Mouse (Mus musculus): ENCODE data around the gene Dpp6. TPM values are rescaled to one million over a fixed set of nuclear protein-coding genes. Genes with fewer than 3 reads are reported as not detected.

Dpp6 gene
- polyA plus RNA-seq, 1 experiment from 2014 or later, result not detected

- no peaks in the 10 kb centered on the region for H3K79me2 ChIP-seq (ENCODE audit: inconsistent target)
- H3K36me3 ChIP-seq (ENCODE audit: inconsistent target), result no peaks in the 10 kb centered on the region
- H3K4me3 ChIP-seq (ENCODE audit: inconsistent target), result no peak overlapping the region
- 100% methylated on average over 1 of the region's 1 CpGs for WGBS (ENCODE audit: missing documents)
- H3K27ac ChIP-seq, result no peak overlapping the region
Observed at GRCm38 (mm10) chr5:27343626-27344025, 526.6 kb downstream of the Dpp6 start.

DNA sequence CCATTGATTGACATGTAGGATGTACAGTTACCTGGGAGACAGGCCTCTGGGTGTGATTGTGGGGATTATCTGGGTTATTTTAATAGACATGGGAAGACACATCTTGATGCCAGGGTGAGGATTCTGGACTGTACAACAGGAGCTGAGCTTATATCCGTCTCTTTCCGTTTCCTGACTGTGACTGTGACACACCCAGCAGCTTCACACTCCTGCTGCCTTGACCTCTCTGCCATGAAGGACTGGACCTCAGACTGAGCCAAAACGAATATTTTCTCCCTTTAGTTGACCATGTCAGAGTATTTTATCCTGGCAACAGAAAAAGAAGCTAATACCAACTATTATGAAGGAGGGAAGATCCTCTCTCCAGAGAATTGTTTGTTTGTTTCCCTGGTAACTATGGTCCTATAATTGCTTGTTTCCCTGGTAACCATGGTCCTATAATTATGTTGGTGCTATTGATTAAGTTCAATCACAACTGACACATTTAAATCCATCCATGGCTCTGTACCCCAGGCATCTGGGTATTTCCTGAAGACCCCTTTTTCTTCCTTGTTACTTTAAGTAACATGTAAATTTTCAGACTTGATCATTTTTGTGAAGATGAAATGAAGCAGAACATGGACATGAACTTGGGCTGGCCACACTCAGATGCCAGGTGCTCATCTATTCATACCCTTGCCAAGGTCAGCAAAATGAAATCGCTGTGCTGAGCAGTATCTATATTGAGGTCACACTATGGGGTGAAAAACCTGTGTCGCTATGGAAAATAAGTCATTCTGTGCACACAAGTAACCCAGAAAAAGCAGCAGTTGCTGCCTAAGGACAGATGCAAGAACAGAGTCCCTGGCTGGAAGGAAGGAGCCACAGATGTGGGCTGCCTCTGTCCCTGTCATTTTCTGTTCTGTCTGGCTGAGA lies 531.4 kb downstream of the Dpp6 start:
- Histone ChIP-seq H3K27ac (no peak overlapping the region), H3K4me3 (ENCODE audit: inconsistent target) (no peak overlapping the region), H3K36me3 (ENCODE audit: inconsistent target) (no peaks in the 10 kb centered on the region), H3K79me2 (ENCODE audit: inconsistent target) (no peaks in the 10 kb centered on the region)
- WGBS (ENCODE audit: missing documents), result 81% methylated on average over 5 of the region's 5 CpGs

DNA sequence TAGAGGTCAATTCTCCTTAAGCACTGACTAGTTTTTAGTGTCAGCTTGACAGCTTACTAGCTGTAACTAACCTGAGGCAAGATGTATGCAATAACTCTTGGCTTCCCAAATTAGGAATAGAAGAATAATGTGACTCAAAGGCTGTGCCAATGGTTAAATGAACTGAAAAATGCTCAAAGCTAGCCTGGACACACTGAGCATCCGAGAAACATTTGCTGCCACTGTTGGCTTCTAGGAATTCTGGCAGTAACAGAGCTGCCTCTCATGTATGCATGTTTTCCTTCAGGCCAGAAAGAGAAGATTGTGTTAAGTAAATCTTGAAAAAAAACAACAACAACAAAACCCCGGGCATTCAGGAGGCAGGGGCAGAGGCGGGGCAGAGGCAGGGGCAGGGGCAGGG lies 540.6 kb downstream of the Dpp6 start:
- no peaks in the 10 kb centered on the region for H3K36me3 ChIP-seq (ENCODE audit: inconsistent target)
- 67% methylated on average over 2 of the region's 3 CpGs for WGBS (ENCODE audit: missing documents)
- no peak overlapping the region for H3K4me3 ChIP-seq (ENCODE audit: inconsistent target)
- no peaks in the 10 kb centered on the region for H3K79me2 ChIP-seq (ENCODE audit: inconsistent target)
- H3K27ac ChIP-seq, result no peak overlapping the region

GRCm38 (mm10) chr5:27365946-27366345 lies 548.9 kb downstream of the Dpp6 start:
- Histone ChIP-seq H3K27ac (no peak overlapping the region), H3K79me2 (ENCODE audit: inconsistent target) (no peaks in the 10 kb centered on the region), H3K36me3 (ENCODE audit: inconsistent target) (no peaks in the 10 kb centered on the region), H3K4me3 (ENCODE audit: inconsistent target) (no peak overlapping the region)
- WGBS (ENCODE audit: missing documents), result 63% methylated on average over 2 of the region's 2 CpGs

DNA sequence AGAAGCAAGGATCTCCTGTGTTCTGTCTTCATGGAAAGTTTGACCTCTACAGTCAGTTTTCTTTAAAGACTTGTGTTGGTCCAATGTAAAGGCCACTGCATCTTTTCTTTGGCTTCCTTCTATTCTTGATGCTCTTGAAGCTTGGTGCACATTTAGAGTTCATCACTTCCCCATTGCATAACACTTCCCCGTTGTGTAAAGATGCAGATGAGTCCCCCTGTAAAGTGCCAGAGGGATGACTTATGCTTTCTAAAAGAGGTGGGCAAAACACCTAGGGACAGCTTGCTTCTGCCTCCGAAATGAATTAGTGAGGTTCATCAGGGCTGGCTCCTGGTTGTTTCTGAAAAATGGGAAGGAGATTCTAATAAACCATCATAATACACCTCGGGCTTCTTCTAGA lies 553.8 kb downstream of the Dpp6 start:
- no peaks in the 10 kb centered on the region for H3K79me2 ChIP-seq (ENCODE audit: inconsistent target)
- WGBS (ENCODE audit: missing documents), result 64% methylated on average over 3 of the region's 3 CpGs
- H3K4me3 ChIP-seq (ENCODE audit: inconsistent target), result no peak overlapping the region
- H3K36me3 ChIP-seq (ENCODE audit: inconsistent target), result no peaks in the 10 kb centered on the region
- no peak overlapping the region for H3K27ac ChIP-seq

- no peak overlapping the region for H3K27ac ChIP-seq
- H3K79me2 ChIP-seq (ENCODE audit: inconsistent target), result no peaks in the 10 kb centered on the region
- no peaks in the 10 kb centered on the region for H3K36me3 ChIP-seq (ENCODE audit: inconsistent target)
- WGBS (ENCODE audit: missing documents), result 88% methylated on average over 1 of the region's 1 CpGs
- no peak overlapping the region for H3K4me3 ChIP-seq (ENCODE audit: inconsistent target)
Observed at GRCm38 (mm10) chr5:27373931-27374330, 556.9 kb downstream of the Dpp6 start.

DNA sequence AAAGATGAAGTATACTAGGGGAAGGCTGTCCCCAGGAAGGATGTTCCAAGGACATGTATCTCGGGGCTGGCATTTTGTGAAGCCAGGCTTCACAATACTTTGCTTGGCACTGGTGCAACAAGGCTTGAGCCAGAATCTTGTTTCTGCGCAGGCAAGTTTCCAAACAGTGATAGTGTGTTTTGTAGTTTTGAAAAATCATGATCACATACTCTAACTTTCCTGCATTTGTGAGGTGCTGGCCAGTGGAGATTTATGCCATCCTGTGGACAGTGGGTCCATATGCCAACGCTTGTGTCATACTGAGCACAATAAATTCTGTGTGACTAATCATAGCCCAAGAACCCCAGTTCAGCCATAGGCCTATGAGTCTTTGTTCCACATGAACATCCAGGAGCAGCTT lies 558.8 kb downstream of the Dpp6 start:
- WGBS (ENCODE audit: missing documents), result 86% methylated on average over 3 of the region's 3 CpGs
- no peaks in the 10 kb centered on the region for H3K36me3 ChIP-seq (ENCODE audit: inconsistent target)

DNA sequence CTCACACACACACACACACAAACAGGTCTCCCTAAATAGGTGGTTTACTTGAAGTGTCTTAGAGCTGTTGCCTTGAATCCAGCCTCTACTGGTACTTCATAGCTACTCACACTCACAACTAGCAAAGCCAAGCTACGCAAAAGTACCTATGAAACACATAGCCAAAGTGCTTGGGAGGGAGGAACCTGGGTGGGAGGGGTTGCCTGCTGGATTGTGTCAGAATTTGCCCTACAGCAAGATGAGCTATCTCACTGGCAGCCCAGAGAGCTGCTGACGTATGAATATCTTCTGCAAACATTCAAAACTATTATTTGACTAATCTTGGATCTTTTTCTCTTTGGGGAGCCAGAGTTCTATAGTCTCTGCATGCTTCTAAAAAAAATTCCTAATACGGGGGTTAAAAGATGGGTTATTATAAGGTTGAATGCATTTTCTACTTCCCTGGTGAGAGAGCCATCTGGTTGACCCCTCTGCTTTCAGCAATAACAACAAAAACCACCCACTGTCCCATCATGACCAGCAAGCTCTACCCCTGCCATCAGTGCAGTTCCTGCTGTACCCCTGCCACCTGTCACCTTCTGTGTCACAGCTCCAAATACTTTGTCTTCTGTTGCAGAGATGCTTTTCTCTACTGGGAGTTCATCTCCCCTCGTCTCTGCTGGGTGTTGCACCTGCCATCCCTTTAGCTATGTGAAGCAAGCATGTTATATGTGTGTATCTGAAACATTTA lies 563.8 kb downstream of the Dpp6 start:
- H3K4me3 ChIP-seq (ENCODE audit: inconsistent target), result no peak overlapping the region
- no peaks in the 10 kb centered on the region for H3K36me3 ChIP-seq (ENCODE audit: inconsistent target)
- no peak overlapping the region for H3K27ac ChIP-seq
- WGBS (ENCODE audit: missing documents), result 75% methylated on average over 4 of the region's 4 CpGs
- no peaks in the 10 kb centered on the region for H3K79me2 ChIP-seq (ENCODE audit: inconsistent target)

More for the DNA sequence above, 558.8 kb downstream of the Dpp6 start:
- Histone ChIP-seq H3K27ac (no peak overlapping the region), H3K79me2 (ENCODE audit: inconsistent target) (no peaks in the 10 kb centered on the region), H3K4me3 (ENCODE audit: inconsistent target) (no peak overlapping the region)

DNA sequence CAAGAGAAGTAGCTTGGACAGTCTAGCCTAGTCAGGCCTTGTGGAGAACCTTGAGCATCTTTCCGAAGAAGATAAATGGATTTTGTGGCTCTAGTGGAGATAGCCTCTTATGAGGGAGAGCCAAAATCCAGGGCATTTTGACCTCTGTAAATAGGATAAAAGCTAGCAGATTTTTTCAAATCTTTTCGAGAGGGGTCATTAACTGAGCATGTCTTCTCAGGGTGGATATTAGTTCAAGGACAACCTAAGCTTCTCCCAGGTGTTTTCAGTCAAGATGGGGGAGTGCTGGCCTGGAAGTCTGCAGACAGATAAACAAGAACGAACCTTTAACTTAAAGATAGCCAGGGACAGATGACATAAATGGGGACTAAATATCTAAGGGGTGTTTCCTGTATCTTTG lies 581.4 kb downstream of the Dpp6 start:
- Histone ChIP-seq H3K36me3 (ENCODE audit: inconsistent target) (no peaks in the 10 kb centered on the region), H3K4me3 (ENCODE audit: inconsistent target) (no peak overlapping the region), H3K79me2 (ENCODE audit: inconsistent target) (no peaks in the 10 kb centered on the region), H3K27ac (no peak overlapping the region)
- 77% methylated on average over 3 of the region's 3 CpGs for WGBS (ENCODE audit: missing documents)

DNA sequence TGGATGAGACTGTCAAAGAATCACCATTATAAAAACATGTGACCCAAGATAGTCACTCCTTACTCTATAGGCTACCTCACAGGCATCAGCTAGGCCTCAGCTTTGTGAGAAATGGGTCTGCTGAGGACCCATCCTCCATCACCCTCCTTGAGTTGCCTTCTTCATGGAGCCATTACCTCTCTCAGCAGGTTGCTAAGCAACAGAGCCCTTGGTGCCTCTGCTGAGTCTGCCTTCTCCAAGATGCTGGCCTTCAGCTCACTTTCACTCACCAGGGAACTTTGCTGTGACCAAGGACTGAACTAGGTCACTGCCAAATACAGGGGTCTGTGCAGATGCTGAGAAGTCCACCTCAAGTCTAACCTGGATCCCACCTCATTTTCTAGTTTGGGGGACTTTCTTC lies 582.1 kb downstream of the Dpp6 start:
- Histone ChIP-seq H3K4me3 (ENCODE audit: inconsistent target) (no peak overlapping the region), H3K79me2 (ENCODE audit: inconsistent target) (no peaks in the 10 kb centered on the region), H3K36me3 (ENCODE audit: inconsistent target) (no peaks in the 10 kb centered on the region), H3K27ac (no peak overlapping the region)

DNA sequence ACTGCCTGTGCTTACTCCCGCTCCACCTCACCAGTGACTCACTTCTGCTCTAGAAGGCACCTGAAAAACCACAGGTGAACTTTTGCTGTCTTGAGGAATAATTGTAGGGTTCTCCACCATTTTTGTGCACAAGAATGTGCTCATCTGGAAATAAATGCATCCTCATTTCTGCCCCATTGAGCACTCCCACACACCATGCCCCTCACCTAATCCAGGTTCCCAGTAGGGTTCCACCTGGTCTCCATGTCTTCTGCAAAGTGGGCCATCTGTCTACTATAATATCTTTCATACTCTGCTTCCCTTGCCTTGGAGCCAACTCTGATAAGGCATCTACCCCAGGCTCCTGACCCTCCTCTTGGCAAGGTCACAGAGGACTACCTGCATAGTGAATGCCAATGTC lies 585.6 kb downstream of the Dpp6 start:
- H3K79me2 ChIP-seq (ENCODE audit: inconsistent target), result no peaks in the 10 kb centered on the region
- no peaks in the 10 kb centered on the region for H3K36me3 ChIP-seq (ENCODE audit: inconsistent target)
- no peak overlapping the region for H3K27ac ChIP-seq
- no peak overlapping the region for H3K4me3 ChIP-seq (ENCODE audit: inconsistent target)
- WGBS (ENCODE audit: missing documents), result 70% methylated on average over 1 of the region's 1 CpGs

- no peaks in the 10 kb centered on the region for H3K36me3 ChIP-seq (ENCODE audit: inconsistent target)
- H3K27ac ChIP-seq, result no peak overlapping the region
- 84% methylated on average over 7 of the region's 7 CpGs for WGBS (ENCODE audit: missing documents)
- H3K4me3 ChIP-seq (ENCODE audit: inconsistent target), result no peak overlapping the region
- H3K79me2 ChIP-seq (ENCODE audit: inconsistent target), result no peaks in the 10 kb centered on the region
Observed at GRCm38 (mm10) chr5:27408854-27409253, 591.9 kb downstream of the Dpp6 start.

- H3K27ac ChIP-seq, result no peak overlapping the region
- no peaks in the 10 kb centered on the region for H3K79me2 ChIP-seq (ENCODE audit: inconsistent target)
- no peak overlapping the region for H3K4me3 ChIP-seq (ENCODE audit: inconsistent target)
- 31% methylated on average over 3 of the region's 3 CpGs for WGBS (ENCODE audit: missing documents)
- no peaks in the 10 kb centered on the region for H3K36me3 ChIP-seq (ENCODE audit: inconsistent target)
Observed at GRCm38 (mm10) chr5:27413023-27413422, 596.0 kb downstream of the Dpp6 start.

DNA sequence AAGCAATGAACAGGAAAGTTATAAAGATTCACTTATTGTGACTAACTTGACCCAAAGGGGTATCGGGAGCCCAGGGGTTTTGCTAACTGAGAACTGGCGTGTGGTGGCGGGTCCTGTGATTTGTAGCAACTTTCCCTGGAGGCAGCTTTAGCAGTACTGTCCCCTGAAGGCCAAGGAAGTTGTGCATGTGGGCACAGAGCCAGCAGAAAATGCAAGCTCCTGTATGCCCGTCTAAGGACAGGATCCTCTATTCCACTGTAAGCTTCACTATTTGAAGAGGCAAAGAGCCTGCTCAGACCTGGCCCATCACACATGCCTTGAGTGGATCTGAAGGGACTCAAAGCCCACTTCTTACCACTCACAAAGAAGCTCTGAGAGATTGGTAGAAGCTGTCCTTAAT lies 598.5 kb downstream of the Dpp6 start:
- H3K27ac ChIP-seq, result no peak overlapping the region
- H3K4me3 ChIP-seq (ENCODE audit: inconsistent target), result no peak overlapping the region
- 79% methylated on average over 4 of the region's 4 CpGs for WGBS (ENCODE audit: missing documents)
- no peaks in the 10 kb centered on the region for H3K79me2 ChIP-seq (ENCODE audit: inconsistent target)
- H3K36me3 ChIP-seq (ENCODE audit: inconsistent target), result no peaks in the 10 kb centered on the region

- Histone ChIP-seq H3K79me2 (ENCODE audit: inconsistent target) (no peaks in the 10 kb centered on the region), H3K4me3 (ENCODE audit: inconsistent target) (no peak overlapping the region), H3K36me3 (ENCODE audit: inconsistent target) (no peaks in the 10 kb centered on the region), H3K27ac (no peak overlapping the region)
- WGBS (ENCODE audit: missing documents), result 84% methylated on average over 4 of the region's 4 CpGs
Observed at GRCm38 (mm10) chr5:27416571-27416970, 599.6 kb downstream of the Dpp6 start.
